17 mouse cellular contexts compared by ENCODE assay signal in genomic region chr14:11060221-11060620, GRCm38 (mm10).
DNase-seq lines count a peak whose midpoint lies in the region; ATAC-seq lines count a peak whose summit lies in the region.
"Had no signal": no experiment of that assay in that cellular context is flagged by ENCODE, and none has a peak within 500 bp of the region (broad histone marks: within the 10 kb centered on the region; RNA-seq: fewer than 3 reads in every experiment).

No protein-coding gene starts in this region.

- H3K4me1 ChIP-seq in midbrain, embryonic 11.5 days (ENCODE audit: control insufficient read depth, insufficient read depth, low read length): peaks cover 6% of the 10 kb centered on the region; the same call in 1 of the 2 replicates
- H3K4me1 ChIP-seq in midbrain, embryonic 15.5 days: no peaks in the 10 kb centered on the region
- H3K4me1 ChIP-seq: embryonic facial prominence, embryonic 12.5 days; forebrain, embryonic 13.5 days; forebrain, embryonic 15.5 days had no signal

- H3K9ac ChIP-seq in midbrain, embryonic 11.5 days (ENCODE audit: low read length): no peak overlapping the region
- no peak overlapping the region for H3K9ac ChIP-seq in midbrain, embryonic 15.5 days
- H3K9ac ChIP-seq: embryonic facial prominence, embryonic 12.5 days; forebrain, embryonic 13.5 days; forebrain, embryonic 15.5 days; forebrain, postnatal 0 days had no signal

- H3K27me3 ChIP-seq in midbrain, embryonic 11.5 days (ENCODE audit: control insufficient read depth, insufficient read depth, low read length): no peaks in the 10 kb centered on the region
- no peaks in the 10 kb centered on the region for H3K27me3 ChIP-seq in midbrain, embryonic 15.5 days (replicated peaks)
- H3K27me3 ChIP-seq: embryonic facial prominence, embryonic 12.5 days; forebrain, embryonic 13.5 days; forebrain, embryonic 15.5 days had no signal

- no peak overlapping the region for H3K4me3 ChIP-seq in midbrain, embryonic 11.5 days (ENCODE audit: low read depth, low read length)
- H3K4me3 ChIP-seq in midbrain, embryonic 15.5 days: no peak overlapping the region
- H3K4me3 ChIP-seq: embryonic facial prominence, embryonic 10.5 days; embryonic facial prominence, embryonic 12.5 days; forebrain, embryonic 13.5 days; forebrain, embryonic 15.5 days had no signal

- H3K36me3 ChIP-seq in midbrain, embryonic 11.5 days (ENCODE audit: control insufficient read depth, insufficient read depth, low read length): no peaks in the 10 kb centered on the region
- no peaks in the 10 kb centered on the region for H3K36me3 ChIP-seq in midbrain, embryonic 15.5 days (replicated peaks)
- H3K36me3 ChIP-seq: embryonic facial prominence, embryonic 10.5 days; embryonic facial prominence, embryonic 12.5 days; forebrain, embryonic 15.5 days had no signal

- no peak overlapping the region for H3K27ac ChIP-seq in midbrain, embryonic 11.5 days (ENCODE audit: low read depth, low read length)
- H3K27ac ChIP-seq in midbrain, embryonic 15.5 days: no peak overlapping the region
- H3K27ac ChIP-seq: embryonic facial prominence, embryonic 10.5 days; embryonic facial prominence, embryonic 12.5 days; forebrain, embryonic 13.5 days; forebrain, embryonic 15.5 days had no signal

- no peak overlapping the region for H3K4me2 ChIP-seq in midbrain, embryonic 11.5 days
- H3K4me2 ChIP-seq in midbrain, embryonic 15.5 days: no peak overlapping the region
- H3K4me2 ChIP-seq: embryonic facial prominence, embryonic 12.5 days; forebrain, embryonic 13.5 days; forebrain, embryonic 15.5 days had no signal

- peak; percentile 3 for DNase-seq in cerebellum, adult 9-10 months
- DNase-seq in cerebellum, postnatal 25 days: no peak
- peak; percentile 6 for DNase-seq in midbrain, embryonic 11.5 days (ENCODE audit: low spot score, missing footprints)
- no peak for DNase-seq in B cell, adult 2 months
- DNase-seq: adrenal gland, adult 2 months; adrenal gland, postnatal 10 days; adrenal gland, postnatal 25 days; cerebellum, adult 11-12 months; cerebellum, adult 2 months; cerebellum, adult 9-11 months; cerebellum, postnatal 14 days; forebrain, postnatal 0 days had no signal

- no peak for ATAC-seq in midbrain, embryonic 11.5 days (ENCODE audit: low FRiP score)
- no peak for ATAC-seq in midbrain, embryonic 15.5 days (replicated peaks)
- ATAC-seq: forebrain, embryonic 13.5 days; forebrain, embryonic 15.5 days; forebrain, postnatal 0 days had no signal

- H3K9me3 ChIP-seq in midbrain, embryonic 11.5 days (ENCODE audit: control insufficient read depth, low read length): no peaks in the 10 kb centered on the region
- no peaks in the 10 kb centered on the region for H3K9me3 ChIP-seq in midbrain, embryonic 15.5 days
- H3K9me3 ChIP-seq: embryonic facial prominence, embryonic 10.5 days; embryonic facial prominence, embryonic 12.5 days; forebrain, embryonic 13.5 days; forebrain, embryonic 15.5 days had no signal

Comparison
In these comparisons a context has a peak if more than half of its experiments do, and no peak if none do; other contexts are left out.
1. DNase-seq: peak in cerebellum, adult 9-10 months (single experiment) and midbrain, embryonic 11.5 days (single experiment); none in cerebellum, postnatal 25 days (0 of 2) and B cell, adult 2 months (0 of 2).